Mouse (Mus musculus) hindbrain, embryonic 16.5 days (tissue): ENCODE data around the gene She. TPM values are rescaled to one million over a fixed set of nuclear protein-coding genes. Genes with fewer than 3 reads are reported as not detected.

ENCODE experiments used
- ATAC-seq: fragments of 200-750 bp; cut with Nextera tagmentation; 2 replicates; pipeline ENCODE4 v1.8.0; 2017; ENCODE audit warnings: moderate TSS enrichment, moderate library complexity
- H3K27ac ChIP-seq: fragments of 300-500 bp; sonication (generic); 2 replicates; pipeline ENCODE4 v1.5.1; 2014; ENCODE audit warnings: low read depth, mild to moderate bottlenecking, control low read depth, low read length, moderate library complexity
- H3K27me3 ChIP-seq: fragments of 300-500 bp; sonication (generic); replicated peaks from 2 replicates; pipeline ENCODE4 v1.6.1; 2014; ENCODE audit warnings: low read length; ENCODE audit not compliant: control insufficient read depth, insufficient read depth
- H3K36me3 ChIP-seq: fragments of 300-500 bp; sonication (generic); 2 replicates; pipeline ENCODE4 v1.6.1; 2014; ENCODE audit warnings: mild to moderate bottlenecking, low read length, moderate library complexity, mixed read lengths; ENCODE audit not compliant: control insufficient read depth, insufficient read depth
- H3K4me1 ChIP-seq: fragments of 300-500 bp; sonication (generic); 2 replicates; pipeline ENCODE4 v1.6.1; 2014; ENCODE audit warnings: low read depth, low read length; ENCODE audit not compliant: control insufficient read depth, insufficient read depth
- H3K4me2 ChIP-seq: fragments of 300-500 bp; sonication (generic); 2 replicates; pipeline ENCODE4 v1.6.1; 2014; ENCODE audit warnings: mild to moderate bottlenecking, low read length, control low read depth, moderate library complexity
- H3K4me3 ChIP-seq: fragments of 300-500 bp; sonication (generic); 2 replicates; pipeline ENCODE4 v1.5.1; 2014; ENCODE audit warnings: mild to moderate bottlenecking, low read length, control low read depth, moderate library complexity
- H3K9ac ChIP-seq: fragments of 300-500 bp; sonication (generic); 2 replicates; pipeline ENCODE4 v1.6.1; 2014; ENCODE audit warnings: low read depth, mild to moderate bottlenecking, control low read depth, low read length, moderate library complexity
- H3K9me3 ChIP-seq: fragments of 300-500 bp; sonication (generic); 2 replicates; pipeline ENCODE4 v1.6.1; 2014; ENCODE audit warnings: mild to moderate bottlenecking, low read length, moderate library complexity; ENCODE audit not compliant: control insufficient read depth
- WGBS: fragments of 180-500 bp; shearing (Covaris S2); extraction: QIAGEN DNeasy Blood & Tissue Kit; methylation state at CpG from one replicate; pipeline ENCODE4 v1.1.7; 2014; 5-methylcytosine and 5-hydroxymethylcytosine counted together
- polyA plus RNA-seq: library from polyadenylated mRNA; unstranded; fragments of >200 nt; fragmentation: Nextera tagmentation; extraction: Ambion mirVana; gene quantifications from 2 replicates; pipeline ENCODE4 v1.2.1, GENCODE M21; 2015

She gene
- polyA plus RNA-seq, 1 experiment from 2014 or later, result 1.2 TPM

GRCm38 (mm10) chr3:89897204-89897796 is 66.1 kb downstream of the She start:
- no peaks in the 10 kb centered on the region for H3K4me1 ChIP-seq
- 0 out of 2 replicates have a peak, but pooled peaks have one; percentile 34 for ATAC-seq
- no peak overlapping the region for H3K27ac ChIP-seq
- no peak overlapping the region for H3K9ac ChIP-seq
- no peak overlapping the region for H3K4me3 ChIP-seq
- H3K36me3 ChIP-seq, result no peaks in the 10 kb centered on the region
- H3K4me2 ChIP-seq, result no peak overlapping the region
- WGBS, result 54% methylated on average over 8 of the region's 8 CpGs
- H3K9me3 ChIP-seq, result no peaks in the 10 kb centered on the region
- no peaks in the 10 kb centered on the region for H3K27me3 ChIP-seq

DNA sequence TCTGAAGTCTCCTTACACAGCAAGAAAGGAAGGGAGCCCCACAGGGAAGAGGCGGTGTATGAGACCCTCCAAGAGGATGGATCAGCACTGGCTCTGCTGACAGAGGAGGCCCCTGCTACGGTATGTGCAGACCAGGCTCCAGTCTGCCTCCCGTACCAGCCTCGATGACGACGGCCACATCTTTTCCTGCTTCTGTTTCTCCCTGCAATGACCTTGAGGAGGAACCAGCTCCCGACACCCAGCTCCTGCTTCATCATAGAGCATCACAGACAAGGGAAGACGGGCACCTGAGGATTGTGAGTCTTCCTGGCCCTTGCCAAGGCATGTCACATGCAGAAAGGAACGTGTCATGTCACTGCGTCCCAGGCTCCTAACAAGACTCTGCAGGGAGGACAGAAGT is 66.8 kb downstream of the She start:
- no peaks in the 10 kb centered on the region for H3K4me1 ChIP-seq
- H3K27ac ChIP-seq, result no peak overlapping the region
- no peaks in the 10 kb centered on the region for H3K9me3 ChIP-seq
- H3K4me2 ChIP-seq, result no peak overlapping the region
- no peak for ATAC-seq
- WGBS, result 76% methylated on average over 10 of the region's 10 CpGs
- H3K27me3 ChIP-seq, result no peaks in the 10 kb centered on the region
- no peak overlapping the region for H3K9ac ChIP-seq
- H3K4me3 ChIP-seq, result no peak overlapping the region
- no peaks in the 10 kb centered on the region for H3K36me3 ChIP-seq

- H3K4me1 ChIP-seq, result no peaks in the 10 kb centered on the region
- no peak overlapping the region for H3K4me3 ChIP-seq
- no peaks in the 10 kb centered on the region for H3K9me3 ChIP-seq
- H3K9ac ChIP-seq, result no peak overlapping the region
- H3K4me2 ChIP-seq, result no peak overlapping the region
- WGBS, result 74% methylated on average over 5 of the region's 5 CpGs
- ATAC-seq, result no peak
- no peaks in the 10 kb centered on the region for H3K27me3 ChIP-seq
- H3K27ac ChIP-seq, result no peak overlapping the region
- H3K36me3 ChIP-seq, result no peaks in the 10 kb centered on the region
Measured at GRCm38 (mm10) chr3:89898870-89899510, 67.8 kb downstream of the She start.

DNA sequence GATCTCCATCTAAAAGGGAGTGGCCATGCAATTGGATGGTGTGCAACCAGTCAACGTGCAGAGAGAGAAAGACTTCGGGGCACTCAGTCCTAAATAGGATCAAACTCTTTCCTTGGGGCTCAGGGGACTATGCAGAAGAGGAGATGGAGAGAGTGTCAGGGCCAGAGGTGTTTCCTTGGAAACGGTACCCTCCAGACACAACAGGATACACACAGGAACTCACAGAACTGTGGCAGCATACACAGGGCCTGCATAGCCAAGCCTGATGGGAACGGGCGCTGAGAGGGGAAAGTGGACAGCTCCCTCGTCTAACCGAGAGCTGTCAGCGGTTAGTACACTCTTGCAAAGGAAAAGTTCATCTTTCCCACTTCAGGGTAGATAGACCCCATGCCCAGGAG is 68.3 kb downstream of the She start:
- no peaks in the 10 kb centered on the region for H3K27me3 ChIP-seq
- no peaks in the 10 kb centered on the region for H3K36me3 ChIP-seq
- H3K9ac ChIP-seq, result no peak overlapping the region
- H3K4me3 ChIP-seq, result no peak overlapping the region
- H3K9me3 ChIP-seq, result no peaks in the 10 kb centered on the region
- no peak overlapping the region for H3K27ac ChIP-seq
- 69% methylated on average over 8 of the region's 8 CpGs for WGBS
- no peaks in the 10 kb centered on the region for H3K4me1 ChIP-seq
- no peak for ATAC-seq
- no peak overlapping the region for H3K4me2 ChIP-seq

DNA sequence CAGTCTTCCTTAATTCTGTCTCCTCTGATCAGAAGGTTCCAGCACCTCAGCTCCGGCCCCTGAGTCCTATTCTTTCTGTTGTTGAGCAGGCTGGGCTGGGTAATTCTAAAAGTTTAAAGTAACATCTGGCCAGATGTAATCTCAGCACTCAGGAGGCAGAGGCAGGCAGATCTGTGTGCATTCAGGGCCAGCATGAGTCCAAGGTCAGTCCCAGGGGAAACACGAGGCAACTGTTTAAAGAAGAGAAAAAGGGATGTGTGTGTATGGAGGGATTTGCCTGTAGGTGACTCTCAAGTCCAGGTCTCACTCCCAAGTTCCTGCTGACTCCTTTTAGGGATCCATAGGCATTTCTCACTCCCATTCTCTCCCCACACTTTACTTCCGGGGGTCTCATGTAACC is 76.7 kb downstream of the She start:
- Histone ChIP-seq H3K4me3 (no peak overlapping the region), H3K4me1 (0 out of 2 replicates have a peak, but pooled peaks cover 4% of the 10 kb centered on the region), H3K4me2 (no peak overlapping the region), H3K9me3 (no peaks in the 10 kb centered on the region), H3K9ac (no peak overlapping the region), H3K36me3 (no peaks in the 10 kb centered on the region), H3K27ac (no peak overlapping the region), H3K27me3 (peaks cover 5% of the 10 kb centered on the region; the same call in 1 of the 2 replicates)
- WGBS, result 86% methylated on average over 3 of the region's 3 CpGs
- ATAC-seq, result no peak

Other genes with a start within 250 kb of the She start
- 25.2 and 32.4 TPM in 2 replicates for gene Adar, start 116.3 kb upstream of the She start, polyA plus RNA-seq
- gene Chrnb2, start 66.7 kb upstream of the She start, polyA plus RNA-seq, result 23.5 and 27.7 TPM in 2 replicates
- 9.7 and 10.5 TPM in 2 replicates for gene Ube2q1, start 57.8 kb upstream of the She start, polyA plus RNA-seq
- gene Il6ra, start 81.8 kb downstream of the She start, polyA plus RNA-seq, result 1.1 and 1.2 TPM in 2 replicates
- 15.1 and 15.5 TPM in 2 replicates for gene Atp8b2, start 132.1 kb downstream of the She start, polyA plus RNA-seq
- 114 TPM in 2 replicates for gene Hax1, start 167.4 kb downstream of the She start, polyA plus RNA-seq
- gene 4933434E20Rik, start 220.3 kb downstream of the She start, polyA plus RNA-seq, result 207 TPM in 2 replicates
- 105 and 122 TPM in 2 replicates for gene Ubap2l, start 221.3 kb downstream of the She start, polyA plus RNA-seq
- gene Tpm3, start 241.3 kb downstream of the She start, polyA plus RNA-seq, result 343 and 357 TPM in 2 replicates